ENCODE assay signal across 16 mouse cellular contexts in genomic region chr6:18633540-18634200, GRCm38 (mm10).
A peak's percentile ranks its signal among the peaks of the same experiment; 100 is the strongest.
DNase-seq lines count a peak whose midpoint lies in the region.
"Had no signal": no experiment of that assay in that cellular context is flagged by ENCODE, and none has a peak within 500 bp of the region (broad histone marks: within the 10 kb centered on the region; RNA-seq: fewer than 3 reads in every experiment).

No protein-coding gene starts in this region.

- intact Hi-C loops in left cerebral cortex, postnatal 36 days (cut with DNase I), result loop anchor here (5.0 kb wide), 1 partner anchor 121 kb away; the partner anchor contains the start of gene Cttnbp2

- DNase-seq in left cerebral cortex, adult 11 months (ENCODE audit: low spot score), result peak; percentile 14
- DNase-seq in left cerebral cortex, postnatal 36 days (ENCODE audit: low spot score in 2 of 2), result no peak
- peak; percentile 83 for DNase-seq in brain, adult 2 months (ENCODE audit: low read depth, low spot score)
- DNase-seq in layer of hippocampus, adult 18-20 months (ENCODE audit: low spot score in 2 of 2), result peak; percentile 63 to 82
- DNase-seq in layer of hippocampus, postnatal 14 days (ENCODE audit: low spot score in 2 of 2), result peak; percentile 19 to 54
- DNase-seq in kidney, postnatal 4 days, result no peak
- DNase-seq in spleen, postnatal 36 days (ENCODE audit: low spot score in 2 of 2), result no peak
- DNase-seq: adrenal gland, postnatal 14 days; cerebellum, adult 11-12 months; cerebellum, adult 9-11 months; gastrocnemius, postnatal 25 days; heart, adult 18-20 months; heart, postnatal 36 days; kidney, adult 9 months; kidney, postnatal 10 days; thymus, postnatal 14 days had no signal

Comparison
In these comparisons a context has a peak if more than half of its experiments do, and no peak if none do; other contexts are left out.
1. DNase-seq: peak in left cerebral cortex, adult 11 months (single experiment), brain, adult 2 months (single experiment), layer of hippocampus, adult 18-20 months (2 of 2) and layer of hippocampus, postnatal 14 days (2 of 2); none in left cerebral cortex, postnatal 36 days (0 of 2), kidney, postnatal 4 days (0 of 2) and spleen, postnatal 36 days (0 of 2).